Mouse (Mus musculus): Measurements from ENCODE around the gene Lefty2.

The Lefty2 gene

DNA sequence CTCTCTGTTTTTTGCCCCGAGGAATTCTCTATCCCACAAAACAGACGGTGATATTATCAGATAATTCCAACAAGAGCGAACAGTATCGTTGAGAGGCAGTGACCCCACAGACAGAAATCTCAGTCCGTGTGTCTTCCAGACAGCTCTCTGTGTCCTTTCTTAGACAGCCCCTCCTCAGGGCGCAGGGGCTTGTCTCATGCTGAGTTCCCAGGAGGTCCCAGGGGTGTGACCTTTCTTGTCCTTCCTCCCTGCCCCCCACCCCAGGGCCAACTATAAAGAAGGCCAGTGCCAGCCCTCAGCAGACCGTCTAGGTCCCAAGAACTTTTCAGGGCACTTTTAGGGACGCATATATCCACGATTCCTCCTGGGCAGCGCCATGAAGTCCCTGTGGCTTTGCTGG, at the start of gene Lefty2:
Gene Lefty2 (plus strand): TSS at position 301 of the 400 bp plus-strand sequence.
- DNase-seq (ENCODE audit: extremely low spot score, low spot score), result no peak

GRCm38 (mm10) chr1:180848114-180848510, 44.8 kb upstream of the Lefty2 start:
- peak; percentile 52 for DNase-seq (ENCODE audit: extremely low spot score, low spot score)

DNA sequence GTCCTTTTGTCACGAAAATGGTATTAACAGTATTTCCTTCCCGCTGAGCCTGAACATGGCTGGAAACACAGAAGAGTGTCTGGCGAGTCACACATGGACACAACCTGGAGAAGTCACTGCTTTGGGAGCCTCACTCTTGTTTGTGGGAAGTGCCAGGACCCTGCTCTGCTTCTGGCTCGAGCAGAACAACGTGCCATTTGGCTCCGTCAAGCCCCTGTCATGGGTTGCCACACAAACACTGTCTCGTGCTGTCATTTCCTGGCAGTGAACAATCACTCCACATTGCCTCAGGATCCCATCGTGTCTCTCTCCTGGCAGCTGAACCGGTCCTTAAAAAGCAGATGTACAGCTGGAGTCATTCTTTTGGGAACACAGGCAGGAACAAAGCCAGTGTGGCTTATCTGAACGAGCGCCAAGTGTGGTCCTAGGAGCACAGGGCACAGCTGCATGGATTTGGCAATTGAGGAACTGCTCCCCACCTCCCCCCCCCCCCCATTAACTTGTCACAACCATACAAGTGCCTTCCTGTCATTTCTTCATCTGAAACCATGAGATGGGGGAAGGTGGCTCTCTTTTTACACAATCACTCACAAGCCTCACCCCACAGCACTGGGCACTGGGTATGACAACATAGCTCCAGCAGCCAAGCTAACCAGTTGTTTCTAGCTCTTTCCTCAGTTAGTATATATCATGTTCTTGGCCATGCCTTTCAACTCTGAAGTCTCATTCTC, 44.2 kb upstream of the Lefty2 start:
- peak; percentile 51 for DNase-seq (ENCODE audit: extremely low spot score, low spot score)

DNA sequence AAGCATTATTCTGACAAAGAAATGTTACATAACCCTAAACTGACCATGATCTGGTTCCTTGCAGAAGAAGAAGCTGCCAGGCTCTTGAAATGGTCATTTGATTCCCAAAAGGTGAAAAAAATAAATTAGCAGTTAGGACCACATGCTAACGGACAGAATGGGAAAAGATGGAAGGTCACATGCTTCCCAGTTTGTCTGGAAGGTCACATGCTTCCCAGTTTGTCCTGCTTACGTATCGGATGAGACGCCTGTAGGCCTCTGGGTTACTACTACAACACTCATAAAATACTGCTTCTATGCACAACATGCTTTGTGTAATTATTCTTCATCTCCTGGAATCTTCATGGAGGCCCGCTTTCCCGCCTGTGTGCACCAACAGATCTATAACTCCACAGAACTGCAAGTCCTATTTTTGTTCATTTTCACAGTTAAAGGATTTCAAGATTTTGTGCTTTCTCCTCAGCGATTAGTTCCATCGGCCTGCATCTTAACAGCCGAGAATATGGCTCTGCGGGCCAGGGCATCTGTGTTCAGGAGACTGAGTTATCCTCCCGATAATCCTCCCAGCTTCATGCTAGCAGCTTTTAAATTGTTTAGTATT, 43.1 kb upstream of the Lefty2 start:
- no peak for DNase-seq (ENCODE audit: extremely low spot score, low spot score)

GRCm38 (mm10) chr1:180850316-180851270, 42.3 kb upstream of the Lefty2 start, which contains the start of gene Sde2:
Sde2 (plus strand) TSS chr1:180851127.
- peak; percentile 100 for DNase-seq (ENCODE audit: extremely low spot score, low spot score)

- no peak for DNase-seq (ENCODE audit: extremely low spot score, low spot score)
Observed at GRCm38 (mm10) chr1:180858763-180859162, 34.1 kb upstream of the Lefty2 start.

DNA sequence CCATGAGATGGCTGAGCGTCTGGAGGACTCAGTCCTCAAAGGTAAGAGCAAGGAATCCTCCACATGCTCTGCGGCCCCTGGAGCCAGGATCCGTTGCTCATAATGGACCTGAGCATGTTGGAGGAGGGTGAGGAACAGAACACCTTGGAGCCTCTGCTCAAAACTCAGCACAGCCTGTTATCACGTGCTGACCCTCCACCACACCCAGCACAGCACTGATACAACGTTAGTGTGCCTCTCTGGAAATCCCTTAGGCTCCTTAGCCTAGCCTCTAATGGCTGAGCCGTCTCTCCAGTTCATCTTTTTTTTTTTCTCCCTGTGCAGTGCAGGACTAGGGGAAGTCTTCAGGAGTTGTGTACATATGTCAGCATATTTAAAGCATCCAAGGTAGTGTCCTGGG, 32.9 kb upstream of the Lefty2 start:
- DNase-seq (ENCODE audit: extremely low spot score, low spot score), result no peak

GRCm38 (mm10) chr1:180863606-180864005, 29.3 kb upstream of the Lefty2 start:
- peak; percentile 21 for DNase-seq (ENCODE audit: extremely low spot score, low spot score)

- no peak for DNase-seq (ENCODE audit: extremely low spot score, low spot score)
Observed at GRCm38 (mm10) chr1:180866001-180866400, 26.9 kb upstream of the Lefty2 start.

DNA sequence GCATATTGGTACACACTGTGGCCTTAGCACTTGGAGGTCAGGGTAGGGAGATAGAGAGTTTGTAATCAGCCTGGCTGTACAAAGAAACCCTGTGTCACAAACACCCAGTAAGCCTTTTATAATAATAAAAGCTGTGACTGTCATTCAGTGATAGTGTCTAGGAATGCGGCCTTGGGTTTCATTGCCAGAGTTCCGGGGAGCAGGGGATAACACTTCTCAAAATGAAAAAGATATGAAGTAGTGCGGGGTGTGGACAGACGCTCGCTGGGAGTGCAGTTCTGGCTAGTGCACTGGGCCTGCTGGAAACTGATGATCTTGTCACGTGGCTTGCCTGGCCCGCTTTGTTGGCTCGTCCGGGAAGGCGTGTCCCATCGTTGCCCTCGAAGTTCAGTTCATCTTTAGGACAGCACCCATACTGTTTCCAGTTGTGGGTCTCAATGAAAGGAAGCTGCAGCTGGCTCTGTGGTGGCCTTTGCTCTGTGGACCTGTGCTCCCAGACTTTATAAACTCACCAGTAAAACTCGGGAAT, 22.7 kb upstream of the Lefty2 start:
- no peak for DNase-seq (ENCODE audit: extremely low spot score, low spot score)

DNA sequence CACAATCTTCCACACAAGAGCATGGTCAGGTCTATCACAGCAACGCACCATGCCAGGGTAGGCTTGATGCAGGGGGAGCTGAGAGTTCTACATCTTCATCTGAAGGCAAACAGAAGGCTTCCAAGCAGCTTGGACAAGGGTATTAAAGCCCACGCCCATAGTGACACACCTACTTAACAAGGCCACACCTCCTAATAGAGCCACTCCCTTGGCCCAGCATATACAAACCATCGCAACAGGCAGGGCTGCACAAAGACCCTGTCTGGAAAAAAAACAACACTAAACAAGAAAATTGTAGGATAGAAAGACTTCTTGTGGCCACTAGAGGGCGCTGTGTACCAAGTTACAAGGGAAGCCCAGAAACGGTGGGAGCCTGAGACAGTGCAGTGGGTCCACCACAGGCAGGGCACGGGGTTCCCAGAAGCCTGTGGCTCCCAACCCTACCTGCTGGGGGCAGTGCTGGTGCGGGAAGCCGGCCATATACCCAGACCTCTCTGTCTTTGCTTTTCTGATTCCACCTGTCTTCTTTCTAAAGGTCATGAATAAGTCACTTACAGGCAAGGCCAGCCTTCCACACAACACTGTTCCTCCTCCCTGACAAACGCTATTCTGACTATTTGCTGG, 18.9 kb upstream of the Lefty2 start:
- peak; percentile 59 for DNase-seq (ENCODE audit: extremely low spot score, low spot score)

DNA sequence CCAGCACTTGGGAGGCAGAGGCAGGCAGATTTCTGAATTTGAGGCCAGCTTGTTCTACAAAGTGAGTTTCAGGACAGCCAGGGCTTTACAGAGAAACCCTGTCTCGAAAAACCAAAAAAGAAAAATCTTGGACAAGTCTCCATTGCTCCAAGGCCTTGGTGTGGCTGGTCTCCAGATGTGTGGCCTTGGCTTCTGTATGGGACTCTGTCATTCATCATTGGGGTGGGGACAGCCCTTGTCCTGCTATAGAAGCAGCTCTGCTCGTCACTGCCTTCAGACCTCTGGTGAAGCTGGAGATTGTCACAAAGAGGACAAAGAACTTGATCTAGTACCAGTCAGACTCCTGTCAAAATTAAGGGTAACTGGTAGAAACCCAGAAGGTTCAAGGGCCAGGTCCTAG, 18.3 kb upstream of the Lefty2 start:
- no peak for DNase-seq (ENCODE audit: extremely low spot score, low spot score)

DNA sequence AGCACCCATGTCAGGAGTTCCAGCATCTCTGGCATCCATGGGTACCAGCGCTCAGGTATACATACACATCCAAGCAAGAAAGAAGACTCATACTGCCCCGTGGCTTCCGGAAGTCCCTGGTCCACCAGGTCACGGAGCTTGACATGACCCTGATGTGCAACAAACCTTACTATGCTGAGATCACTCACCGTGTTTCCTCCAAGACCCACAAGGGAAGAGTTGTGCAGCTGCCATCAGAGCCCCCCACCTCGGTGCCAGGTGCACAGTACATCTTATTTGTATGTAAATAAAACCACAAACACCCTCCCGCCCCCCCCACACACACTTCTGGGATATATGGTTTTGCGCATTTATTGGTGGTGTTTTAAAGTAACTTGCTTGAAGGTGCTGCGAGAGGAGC, 17.8 kb upstream of the Lefty2 start:
- DNase-seq (ENCODE audit: extremely low spot score, low spot score), result no peak

- DNase-seq (ENCODE audit: extremely low spot score, low spot score), result no peak
Observed at GRCm38 (mm10) chr1:180877466-180877865, 15.4 kb upstream of the Lefty2 start.

- no peak for DNase-seq (ENCODE audit: extremely low spot score, low spot score)
Observed at GRCm38 (mm10) chr1:180881768-180882167, 11.1 kb upstream of the Lefty2 start.

DNA sequence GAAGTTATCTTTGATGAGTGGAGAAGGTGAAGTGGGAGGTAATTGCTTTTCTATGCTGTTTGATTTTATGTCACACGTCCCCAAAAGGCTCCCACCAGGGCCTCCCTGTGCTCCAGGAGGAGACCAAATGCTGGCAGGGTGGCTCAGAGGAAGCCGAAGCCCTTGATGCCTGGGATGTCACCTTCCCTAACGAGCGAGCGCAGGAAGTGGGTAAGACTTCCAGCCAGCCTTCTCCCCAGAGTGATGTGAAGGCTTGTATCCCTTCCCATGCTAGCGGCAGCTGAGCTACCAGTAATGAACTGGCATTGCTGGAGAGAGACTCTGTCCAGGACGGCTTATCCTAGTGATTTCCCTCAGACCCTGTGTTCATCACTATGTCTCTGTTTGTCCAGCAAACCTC, 9.2 kb upstream of the Lefty2 start:
- no peak for DNase-seq (ENCODE audit: extremely low spot score, low spot score)

GRCm38 (mm10) chr1:180884484-180884883, 8.4 kb upstream of the Lefty2 start:
- no peak for DNase-seq (ENCODE audit: extremely low spot score, low spot score)

DNA sequence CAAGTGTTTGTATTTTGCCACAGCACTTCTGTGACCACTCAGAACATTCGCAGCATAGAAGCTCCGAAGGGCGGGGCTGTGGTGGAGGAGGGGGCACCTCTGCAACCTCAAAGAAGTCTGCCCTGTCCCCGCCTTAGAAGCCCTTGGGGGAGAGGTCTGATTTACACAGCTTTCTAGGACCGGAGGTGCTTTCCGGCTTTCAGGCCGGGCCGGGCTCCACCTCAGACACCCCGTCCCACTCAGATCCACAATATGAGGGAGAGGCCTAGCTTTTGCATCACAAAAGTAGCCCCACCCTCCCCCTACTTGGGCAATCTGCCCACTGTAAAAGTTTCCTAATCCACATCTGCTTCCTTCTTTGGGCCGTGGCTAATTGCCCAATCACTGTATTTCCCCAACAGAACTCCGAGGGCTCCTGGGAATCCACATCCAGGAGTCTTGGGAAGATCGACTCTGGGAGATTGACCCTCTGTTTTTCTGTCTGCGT, 4.3 kb upstream of the Lefty2 start:
- DNase-seq (ENCODE audit: extremely low spot score, low spot score), result no peak

- no peak for DNase-seq (ENCODE audit: extremely low spot score, low spot score)
Observed at GRCm38 (mm10) chr1:180889172-180889571, 3.7 kb upstream of the Lefty2 start.

- no peak for DNase-seq (ENCODE audit: extremely low spot score, low spot score)
Observed at GRCm38 (mm10) chr1:180889841-180890240, 3.1 kb upstream of the Lefty2 start.
